ENCODE assay signal across 12 mouse cellular contexts in genomic region chr6:38058805-38059204, GRCm38 (mm10). TPM values are rescaled to one million over a fixed set of nuclear protein-coding genes. Genes with fewer than 3 reads are reported as not detected.
DNase-seq lines count a peak whose midpoint lies in the region; ATAC-seq and TF ChIP-seq lines count a peak whose summit lies in the region.
"Had no signal": no experiment of that assay in that cellular context is flagged by ENCODE, and none has a peak within 500 bp of the region (broad histone marks: within the 10 kb centered on the region; RNA-seq: fewer than 3 reads in every experiment).

No protein-coding gene starts in this region.

- no peak overlapping the region for H3K4me3 ChIP-seq in intestine, postnatal 0 days (ENCODE audit: low read depth, low read length)
- H3K4me3 ChIP-seq in intestine, embryonic 16.5 days (ENCODE audit: low read length), result no peak overlapping the region
- H3K4me3 ChIP-seq in testis, adult 2 months (ENCODE audit: control insufficient read depth, low read depth, low read length), result no peak overlapping the region
- H3K4me3 ChIP-seq in cortical plate, adult 2 months (ENCODE audit: insufficient read depth, low read length), result no peak overlapping the region
- H3K4me3 ChIP-seq: forebrain, embryonic 12.5 days; lung, embryonic 15.5 days; midbrain, embryonic 15.5 days had no signal

- no peak for DNase-seq in testis, postnatal 14 days (ENCODE audit: low spot score)
- DNase-seq in urinary bladder, postnatal 10 days (ENCODE audit: low spot score), result no peak
- no peak for DNase-seq in urinary bladder, adult 18-20 months (ENCODE audit: low spot score in 2 of 2)
- DNase-seq: cerebellum, postnatal 25 days; heart, postnatal 14 days had no signal

- TF ChIP-seq POLR2A in testis, adult 2 months (IDR thresholded peaks at IDR 0.05; ENCODE audit: control insufficient read depth, low read depth, low read length), result no peak
- TF ChIP-seq POLR2A in cortical plate, adult 2 months (IDR thresholded peaks at IDR 0.05; ENCODE audit: extremely low read depth, insufficient read depth, low read length), result no peak

- ATAC-seq in intestine, postnatal 0 days, result no peak
- no peak for ATAC-seq in intestine, embryonic 16.5 days
- ATAC-seq: midbrain, embryonic 15.5 days had no signal

- H3K36me3 ChIP-seq in intestine, postnatal 0 days (ENCODE audit: control insufficient read depth, insufficient read depth), result peaks cover 3% of the 10 kb centered on the region; the same call in 1 of the 2 replicates
- H3K36me3 ChIP-seq in intestine, embryonic 16.5 days (ENCODE audit: control insufficient read depth, insufficient read depth, low read length), result no peaks in the 10 kb centered on the region
- no peaks in the 10 kb centered on the region for H3K36me3 ChIP-seq in testis, adult 2 months (ENCODE audit: control insufficient read depth, insufficient read depth, low read length)
- H3K36me3 ChIP-seq: forebrain, embryonic 12.5 days; lung, embryonic 15.5 days; midbrain, embryonic 15.5 days had no signal

- no peaks in the 10 kb centered on the region for H3K9me3 ChIP-seq in intestine, postnatal 0 days (ENCODE audit: control insufficient read depth)
- peaks cover 3% of the 10 kb centered on the region; the same call in 1 of the 2 replicates for H3K9me3 ChIP-seq in intestine, embryonic 16.5 days (ENCODE audit: control insufficient read depth, low read length)
- H3K9me3 ChIP-seq: forebrain, embryonic 12.5 days; lung, embryonic 15.5 days; midbrain, embryonic 15.5 days had no signal

- peak; percentile 55 for TF ChIP-seq CTCF in intestine, postnatal 0 days (IDR thresholded peaks at IDR 0.05; ENCODE audit: low read depth)
- peak; percentile 8; the same call in 1 of the 2 replicates for TF ChIP-seq CTCF in testis, adult 2 months (IDR thresholded peaks at IDR 0.05; ENCODE audit: control insufficient read depth, insufficient read depth, insufficient replicate concordance, low read depth, low read length)
- peak; percentile 36; the same call in 1 of the 2 replicates for TF ChIP-seq CTCF in cortical plate, adult 2 months (IDR thresholded peaks at IDR 0.05; ENCODE audit: extremely low read depth, insufficient read depth, low read length)

- no peak overlapping the region for H3K9ac ChIP-seq in intestine, postnatal 0 days (ENCODE audit: low read depth, low read length)
- no peak overlapping the region for H3K9ac ChIP-seq in intestine, embryonic 16.5 days (ENCODE audit: low read depth, low read length)
- H3K9ac ChIP-seq: forebrain, embryonic 12.5 days; lung, embryonic 15.5 days; midbrain, embryonic 15.5 days had no signal

- H3K4me1 ChIP-seq in intestine, postnatal 0 days (replicated peaks; ENCODE audit: control insufficient read depth, insufficient read depth, low read length), result no peaks in the 10 kb centered on the region
- no peaks in the 10 kb centered on the region for H3K4me1 ChIP-seq in intestine, embryonic 16.5 days (ENCODE audit: control insufficient read depth, insufficient read depth, low read length)
- H3K4me1 ChIP-seq in testis, adult 2 months (ENCODE audit: control insufficient read depth, insufficient read depth, low read length), result peaks cover 2% of the 10 kb centered on the region; the same call in 1 of the 2 replicates
- no peaks in the 10 kb centered on the region for H3K4me1 ChIP-seq in cortical plate, adult 2 months (ENCODE audit: control insufficient read depth, insufficient read depth, low read length)
- H3K4me1 ChIP-seq: forebrain, embryonic 12.5 days; lung, embryonic 15.5 days; midbrain, embryonic 15.5 days had no signal

- no peaks in the 10 kb centered on the region for H3K27me3 ChIP-seq in intestine, postnatal 0 days (replicated peaks; ENCODE audit: control insufficient read depth, insufficient read depth, low read length)
- no peaks in the 10 kb centered on the region for H3K27me3 ChIP-seq in intestine, embryonic 16.5 days (replicated peaks; ENCODE audit: control insufficient read depth, insufficient read depth, low read length)
- H3K27me3 ChIP-seq in testis, adult 2 months (ENCODE audit: control insufficient read depth, insufficient read depth, low read length), result no peaks in the 10 kb centered on the region
- H3K27me3 ChIP-seq: forebrain, embryonic 12.5 days; lung, embryonic 15.5 days; midbrain, embryonic 15.5 days had no signal

- no peak overlapping the region for H3K27ac ChIP-seq in intestine, postnatal 0 days (ENCODE audit: low read depth, low read length)
- H3K27ac ChIP-seq in intestine, embryonic 16.5 days (ENCODE audit: low read length), result no peak overlapping the region
- no peak overlapping the region for H3K27ac ChIP-seq in testis, adult 2 months (ENCODE audit: control insufficient read depth, insufficient read depth, low read depth, low read length)
- no peak overlapping the region for H3K27ac ChIP-seq in cortical plate, adult 2 months (ENCODE audit: insufficient read depth, low read length)
- H3K27ac ChIP-seq: forebrain, embryonic 12.5 days; lung, embryonic 15.5 days; midbrain, embryonic 15.5 days had no signal

- H3K4me2 ChIP-seq in intestine, postnatal 0 days (replicated peaks; ENCODE audit: low read depth), result no peak overlapping the region
- no peak overlapping the region for H3K4me2 ChIP-seq in intestine, embryonic 16.5 days (ENCODE audit: low read depth, low read length)
- H3K4me2 ChIP-seq: forebrain, embryonic 12.5 days; lung, embryonic 15.5 days; midbrain, embryonic 15.5 days had no signal

- 54% methylated on average over 5 of the region's 5 CpGs for WGBS in intestine, postnatal 0 days
- WGBS in intestine, embryonic 16.5 days, result 56% methylated on average over 5 of the region's 5 CpGs

RNA-seq across cellular contexts. Expression of gene Svopl, which starts 12.0 kb away (rescaled TPM):
- 0.68 and 0.94 TPM in 2 replicates for polyA plus RNA-seq in intestine, postnatal 0 days (2015; fragmentation: Nextera tagmentation; extraction: Ambion mirVana)
- polyA plus RNA-seq in intestine, embryonic 16.5 days (2015; fragmentation: Nextera tagmentation; extraction: Ambion mirVana), result 0.32 and 0.64 TPM in 2 replicates
- polyA plus RNA-seq in testis, adult 2 months (2012; rRNA removed), result 0.22 and 0.35 TPM in 2 replicates
- not detected in 2 replicates for polyA plus RNA-seq in cortical plate, adult 2 months (2012; rRNA removed)

RNA-seq across cellular contexts. Expression of gene Tmem213, which starts 50.2 kb away (rescaled TPM):
- not detected in 2 replicates for polyA plus RNA-seq in intestine, postnatal 0 days (2015; fragmentation: Nextera tagmentation; extraction: Ambion mirVana)
- not detected in 2 replicates for polyA plus RNA-seq in intestine, embryonic 16.5 days (2015; fragmentation: Nextera tagmentation; extraction: Ambion mirVana)
- not detected in 2 replicates for polyA plus RNA-seq in testis, adult 2 months (2012; rRNA removed)
- not detected in 2 replicates for polyA plus RNA-seq in cortical plate, adult 2 months (2012; rRNA removed)
- polyA plus RNA-seq: forebrain, embryonic 12.5 days; midbrain, embryonic 15.5 days had no signal
